Mouse (Mus musculus) liver, adult 2 months (tissue): ENCODE measurements around the gene Rufy3.

Source experiments
- CTCF ChIP-seq: fragments of 200-500 bp; IDR thresholded peaks from 2 replicates; pipeline ENCODE4 v1.5.1; 2011; ENCODE audit warnings: low read depth, low read length, control low read depth
- POLR2A ChIP-seq: fragments of 200-500 bp; IDR thresholded peaks from 2 replicates; pipeline ENCODE4 v1.6.1; 2011; ENCODE audit warnings: low read length, control low read depth; ENCODE audit not compliant: insufficient read depth; ENCODE audit errors: extremely low read depth

- no peak for TF ChIP-seq CTCF
- TF ChIP-seq POLR2A, result no peak
These were observed 1.7 kb upstream of the Rufy3 start for GRCm38 (mm10) chr5:88562863-88563780.
